Mouse (Mus musculus) MEL (cell line): ENCODE results near the gene Mecom.

Source experiments
- CHD1 ChIP-seq: IDR thresholded peaks from 2 replicates; pipeline ENCODE4 v1.6.1; 2012; ENCODE audit warnings: low read depth, mild to moderate bottlenecking, inconsistent platforms, low read length, improper control_type of control experiment
- CTCF ChIP-seq, 3 experiments: IDR thresholded peaks in 2 of 3; conservative IDR thresholded peaks in 1 of 3; 2 replicates each; pipeline ENCODE4 v1.5.1; 2011 to 2012; ENCODE audit warnings: low read length in 3 of 3, low read depth in 2 of 3, mild to moderate bottlenecking in 2 of 3, improper control_type of control experiment in 1 of 3, inconsistent platforms in 1 of 3, mixed read lengths in 1 of 3, moderate library complexity in 1 of 3; ENCODE audit not compliant: control insufficient read depth in 1 of 3, insufficient read depth in 1 of 3, poor library complexity in 1 of 3, severe bottlenecking in 1 of 3
- EP300 ChIP-seq, 2 experiments: IDR thresholded peaks; 2 replicates each; pipeline ENCODE4 v1.6.1; 2011; ENCODE audit warnings: improper control_type of control experiment in 2 of 2, low read length in 2 of 2, low read depth in 1 of 2, mild to moderate bottlenecking in 1 of 2
- GATA1 ChIP-seq: IDR thresholded peaks from 2 replicates; pipeline ENCODE4 v1.6.1; 2011; ENCODE audit warnings: low read depth, low read length, improper control_type of control experiment
- HCFC1 ChIP-seq: IDR thresholded peaks from 2 replicates; pipeline ENCODE4 v1.6.1; 2012; ENCODE audit warnings: low read depth, mild to moderate bottlenecking, inconsistent platforms, low read length, improper control_type of control experiment, moderate library complexity
- JUND ChIP-seq: IDR thresholded peaks from 2 replicates; pipeline ENCODE4 v1.6.1; 2011; ENCODE audit warnings: low read depth, mild to moderate bottlenecking, improper control_type of control experiment, low read length
- KAT2A ChIP-seq: conservative IDR thresholded peaks from 2 replicates; pipeline ENCODE4 v1.6.1; 2012; ENCODE audit warnings: low read depth, low read length, improper control_type of control experiment, inconsistent platforms
- MYC ChIP-seq: IDR thresholded peaks from 2 replicates; pipeline ENCODE4 v1.6.1; 2011; ENCODE audit warnings: low read depth, mild to moderate bottlenecking, low read length, improper control_type of control experiment, moderate library complexity
- POLR2A ChIP-seq, 2 experiments: IDR thresholded peaks; 2 replicates each; pipeline ENCODE4 v1.6.1; 2011 to 2012; ENCODE audit warnings: low read length in 2 of 2, mild to moderate bottlenecking in 2 of 2, control low read depth in 1 of 2, improper control_type of control experiment in 1 of 2, low read depth in 1 of 2, moderate library complexity in 1 of 2; ENCODE audit not compliant: control insufficient read depth in 1 of 2, insufficient read depth in 1 of 2, poor library complexity in 1 of 2
- POLR2AphosphoS2 ChIP-seq: IDR thresholded peaks from 2 replicates; pipeline ENCODE4 v1.6.1; 2011; ENCODE audit warnings: low read length, improper control_type of control experiment
- RCOR1 ChIP-seq: IDR thresholded peaks from 2 replicates; pipeline ENCODE4 v1.6.1; 2012; ENCODE audit warnings: low read depth, mild to moderate bottlenecking, inconsistent platforms, low read length, improper control_type of control experiment
- TCF12 ChIP-seq: IDR thresholded peaks from 2 replicates; pipeline ENCODE4 v1.6.1; 2014; ENCODE audit warnings: low read depth, mild to moderate bottlenecking, inconsistent platforms, low read length, improper control_type of control experiment, moderate library complexity
- ZMIZ1 ChIP-seq: IDR thresholded peaks from 2 replicates; pipeline ENCODE4 v1.6.1; 2012; ENCODE audit warnings: low read depth, mild to moderate bottlenecking, inconsistent platforms, low read length, improper control_type of control experiment, moderate library complexity
- ZNF384 ChIP-seq: IDR thresholded peaks from 2 replicates; pipeline ENCODE4 v1.6.1; 2012; ENCODE audit warnings: low read depth, mild to moderate bottlenecking, inconsistent platforms, low read length, improper control_type of control experiment

DNA sequence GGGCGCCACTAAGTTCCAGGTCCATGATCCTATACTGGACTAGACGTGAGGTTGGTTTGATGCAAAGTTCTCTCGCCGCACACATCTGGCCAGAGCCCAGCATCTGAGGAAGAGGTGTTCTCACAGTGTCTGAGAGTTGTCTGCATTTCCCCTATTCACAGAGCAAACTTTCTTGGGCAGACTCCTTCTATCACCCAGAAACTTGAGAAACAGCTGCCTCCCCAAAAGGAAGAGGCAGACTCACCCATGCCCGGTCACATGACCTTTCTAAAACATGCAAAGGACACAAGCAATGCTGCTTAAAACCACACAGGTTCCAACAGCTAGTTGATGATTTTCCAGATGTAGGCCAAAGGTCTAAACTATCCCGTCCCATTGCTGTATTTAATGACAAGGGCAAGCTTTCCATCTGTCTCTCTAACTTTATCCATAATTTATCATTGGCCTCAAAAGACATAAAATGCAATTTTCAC, 101.8 kb downstream of the Mecom start:
- no peak for TF ChIP-seq HCFC1
- TF ChIP-seq CTCF (IDR thresholded peaks at IDR 0.05 in 2 of 3, conservative IDR thresholded peaks at IDR 0.05 in 1 of 3; ENCODE audit: control insufficient read depth in 1 of 3, insufficient read depth in 1 of 3, low read depth in 2 of 3, low read length in 3 of 3, poor library complexity in 1 of 3, severe bottlenecking in 1 of 3): no peak
- TF ChIP-seq POLR2A (IDR thresholded peaks at IDR 0.05; ENCODE audit: control insufficient read depth in 1 of 2, insufficient read depth in 1 of 2, low read depth in 1 of 2, low read length in 2 of 2, poor library complexity in 1 of 2): no peak
- TF ChIP-seq JUND: no peak
- no peak for TF ChIP-seq TCF12
- TF ChIP-seq MYC: no peak
- no peak for TF ChIP-seq CHD1
- TF ChIP-seq ZNF384: no peak
- TF ChIP-seq GATA1: no peak
- TF ChIP-seq KAT2A: no peak
- no peak for TF ChIP-seq ZMIZ1
- no peak for TF ChIP-seq EP300 (IDR thresholded peaks at IDR 0.05; ENCODE audit: low read depth in 1 of 2, low read length in 2 of 2)
- TF ChIP-seq POLR2AphosphoS2: no peak
- no peak for TF ChIP-seq RCOR1
